Mouse (Mus musculus): ENCODE measurements around the gene Adam10. TPM values are rescaled to one million over a fixed set of nuclear protein-coding genes. Genes with fewer than 3 reads are reported as not detected.

The Adam10 gene
- total and polyA plus RNA-seq, 2 experiments from 2014 or later, result 16.9 to 40.1 TPM

DNA sequence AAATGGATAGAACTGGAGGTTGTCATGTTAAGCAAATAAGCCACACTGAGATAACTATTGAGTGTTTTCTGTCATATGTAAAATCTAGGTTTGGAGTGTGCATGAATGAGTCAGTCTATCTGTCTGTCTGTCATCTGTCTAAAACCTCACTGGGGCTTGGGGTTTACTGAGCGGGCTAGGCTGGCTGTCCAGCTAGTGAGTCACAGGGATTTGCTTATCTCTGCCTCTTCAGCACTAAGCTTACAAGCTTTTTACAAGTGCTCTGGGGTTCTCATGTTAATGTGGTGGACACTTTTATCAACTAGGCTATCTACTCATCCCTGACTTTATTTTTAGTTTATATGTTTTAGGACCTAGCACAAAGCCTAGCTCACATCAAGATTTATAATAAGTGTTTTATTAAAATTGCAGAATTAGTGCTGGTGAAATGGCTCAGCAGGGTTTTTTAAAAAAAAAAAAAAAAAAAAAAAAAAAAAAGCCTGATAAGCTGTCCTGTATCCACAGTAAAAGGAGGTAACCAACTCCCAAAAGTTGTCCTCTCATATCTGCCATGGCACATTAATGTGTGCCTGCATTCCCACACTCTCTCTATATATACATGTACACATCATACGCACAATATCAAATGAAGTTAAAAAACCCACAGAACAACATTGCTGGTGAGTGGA, 9.6 kb downstream of the Adam10 start:
- no peak for TF ChIP-seq CTCF (IDR thresholded peaks at IDR 0.05; ENCODE audit: low read depth)
- Histone ChIP-seq H3K9me3 (ENCODE audit: low read length) (no peaks in the 10 kb centered on the region), H3K4me2 (ENCODE audit: low read depth, low read length) (no peak overlapping the region), H3K27me3 (ENCODE audit: insufficient read depth, low read length) (no peaks in the 10 kb centered on the region), H3K9ac (replicated peaks; ENCODE audit: low read length) (no peak overlapping the region), H3K27ac (no peak overlapping the region), H3K36me3 (ENCODE audit: insufficient read depth, low read length) (no peaks in the 10 kb centered on the region), H3K4me1 (ENCODE audit: insufficient read depth, low read length) (no peaks in the 10 kb centered on the region), H3K4me3 (ENCODE audit: low read length) (no peak overlapping the region)
- 92% methylated on average over 2 of the region's 2 CpGs for WGBS
- ATAC-seq (no peak), DNase-seq (ENCODE audit: low spot score) (no peak)

GRCm38 (mm10) chr9:70689926-70690325, 11.1 kb downstream of the Adam10 start:
- 77% methylated on average over 3 of the region's 3 CpGs for WGBS
- H3K27ac ChIP-seq, result no peak overlapping the region
- no peaks in the 10 kb centered on the region for H3K36me3 ChIP-seq (ENCODE audit: insufficient read depth, low read length)
- no peak overlapping the region for H3K4me3 ChIP-seq (ENCODE audit: low read length)
- no peaks in the 10 kb centered on the region for H3K27me3 ChIP-seq (ENCODE audit: insufficient read depth, low read length)
- H3K4me1 ChIP-seq (ENCODE audit: insufficient read depth, low read length), result no peaks in the 10 kb centered on the region
- no peak overlapping the region for H3K9ac ChIP-seq (replicated peaks; ENCODE audit: low read length)
- no peaks in the 10 kb centered on the region for H3K9me3 ChIP-seq (ENCODE audit: low read length)
- DNase-seq (ENCODE audit: low spot score) (no peak), ATAC-seq (no peak)
- TF ChIP-seq CTCF (IDR thresholded peaks at IDR 0.05; ENCODE audit: low read depth), result no peak
- H3K4me2 ChIP-seq (ENCODE audit: low read depth, low read length), result no peak overlapping the region

GRCm38 (mm10) chr9:70690579-70690978, 11.8 kb downstream of the Adam10 start:
- TF ChIP-seq CTCF (IDR thresholded peaks at IDR 0.05; ENCODE audit: low read depth), result no peak
- H3K36me3 ChIP-seq (ENCODE audit: insufficient read depth, low read length), result no peaks in the 10 kb centered on the region
- DNase-seq (ENCODE audit: low spot score) (no peak), ATAC-seq (no peak)
- no peaks in the 10 kb centered on the region for H3K9me3 ChIP-seq (ENCODE audit: low read length)
- no peak overlapping the region for H3K4me2 ChIP-seq (ENCODE audit: low read depth, low read length)
- H3K9ac ChIP-seq (replicated peaks; ENCODE audit: low read length), result no peak overlapping the region
- no peak overlapping the region for H3K4me3 ChIP-seq (ENCODE audit: low read length)
- H3K27ac ChIP-seq, result no peak overlapping the region
- no peaks in the 10 kb centered on the region for H3K27me3 ChIP-seq (ENCODE audit: insufficient read depth, low read length)
- H3K4me1 ChIP-seq (ENCODE audit: insufficient read depth, low read length), result no peaks in the 10 kb centered on the region

- Histone ChIP-seq H3K9me3 (ENCODE audit: low read length) (no peaks in the 10 kb centered on the region), H3K4me2 (ENCODE audit: low read depth, low read length) (no peak overlapping the region), H3K4me1 (ENCODE audit: insufficient read depth, low read length) (no peaks in the 10 kb centered on the region), H3K4me3 (ENCODE audit: low read length) (no peak overlapping the region), H3K36me3 (ENCODE audit: insufficient read depth, low read length) (no peaks in the 10 kb centered on the region), H3K27ac (no peak overlapping the region), H3K9ac (replicated peaks; ENCODE audit: low read length) (no peak overlapping the region), H3K27me3 (ENCODE audit: insufficient read depth, low read length) (no peaks in the 10 kb centered on the region)
- ATAC-seq (no peak), DNase-seq (ENCODE audit: low spot score) (no peak)
- WGBS, result 85% methylated on average over 2 of the region's 2 CpGs
- TF ChIP-seq CTCF (IDR thresholded peaks at IDR 0.05; ENCODE audit: low read depth), result no peak
Observed at GRCm38 (mm10) chr9:70691772-70692693, 13.2 kb downstream of the Adam10 start.

DNA sequence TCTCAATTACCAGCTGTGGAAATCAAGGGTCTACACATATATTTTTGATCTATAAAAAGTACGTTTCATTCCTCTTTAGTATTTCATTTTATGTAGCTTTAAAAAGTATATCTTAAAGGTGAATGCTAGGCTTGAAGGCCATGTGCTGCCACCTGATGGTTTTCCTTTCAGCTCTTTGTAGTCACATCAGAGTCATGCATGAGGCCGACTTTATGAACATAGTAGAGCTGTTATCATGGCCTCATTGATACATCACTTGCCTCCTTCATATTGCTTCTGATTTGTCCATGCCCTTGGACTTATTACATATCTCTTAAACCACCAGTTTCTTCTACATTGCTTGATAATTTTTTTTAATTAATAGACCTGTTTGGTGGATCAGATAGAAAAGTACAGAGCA, 16.9 kb downstream of the Adam10 start:
- no peaks in the 10 kb centered on the region for H3K9me3 ChIP-seq (ENCODE audit: low read length)
- ATAC-seq, result no peak
- 97% methylated on average over 2 of the region's 2 CpGs for WGBS

GRCm38 (mm10) chr9:70698090-70698489, 19.3 kb downstream of the Adam10 start:
- TF ChIP-seq CTCF (IDR thresholded peaks at IDR 0.05; ENCODE audit: low read depth), result no peak
- WGBS, result 90% methylated on average over 1 of the region's 1 CpGs
- H3K9me3 ChIP-seq (ENCODE audit: low read length), result no peaks in the 10 kb centered on the region
- H3K4me3 ChIP-seq (ENCODE audit: low read length), result no peak overlapping the region
- no peak for DNase-seq (ENCODE audit: low spot score)
- H3K36me3 ChIP-seq (ENCODE audit: insufficient read depth, low read length), result no peaks in the 10 kb centered on the region
- no peaks in the 10 kb centered on the region for H3K4me1 ChIP-seq (ENCODE audit: insufficient read depth, low read length)
- ATAC-seq, result no peak
- H3K27ac ChIP-seq, result no peak overlapping the region
- no peak overlapping the region for H3K9ac ChIP-seq (replicated peaks; ENCODE audit: low read length)
- H3K27me3 ChIP-seq (ENCODE audit: insufficient read depth, low read length), result no peaks in the 10 kb centered on the region
- H3K4me2 ChIP-seq (ENCODE audit: low read depth, low read length), result no peak overlapping the region

More for the DNA sequence above, 16.9 kb downstream of the Adam10 start:
- no peak overlapping the region for H3K4me3 ChIP-seq (ENCODE audit: low read length)
- H3K9ac ChIP-seq (replicated peaks; ENCODE audit: low read length), result no peak overlapping the region
- no peak overlapping the region for H3K4me2 ChIP-seq (ENCODE audit: low read depth, low read length)
- no peak overlapping the region for H3K27ac ChIP-seq
- no peaks in the 10 kb centered on the region for H3K27me3 ChIP-seq (ENCODE audit: insufficient read depth, low read length)
- H3K4me1 ChIP-seq (ENCODE audit: insufficient read depth, low read length), result no peaks in the 10 kb centered on the region
- no peaks in the 10 kb centered on the region for H3K36me3 ChIP-seq (ENCODE audit: insufficient read depth, low read length)
- TF ChIP-seq CTCF (IDR thresholded peaks at IDR 0.05; ENCODE audit: low read depth), result no peak
- no peak for DNase-seq (ENCODE audit: low spot score)
